Mouse (Mus musculus): Measurements from ENCODE around the gene Scaf11.

DNA sequence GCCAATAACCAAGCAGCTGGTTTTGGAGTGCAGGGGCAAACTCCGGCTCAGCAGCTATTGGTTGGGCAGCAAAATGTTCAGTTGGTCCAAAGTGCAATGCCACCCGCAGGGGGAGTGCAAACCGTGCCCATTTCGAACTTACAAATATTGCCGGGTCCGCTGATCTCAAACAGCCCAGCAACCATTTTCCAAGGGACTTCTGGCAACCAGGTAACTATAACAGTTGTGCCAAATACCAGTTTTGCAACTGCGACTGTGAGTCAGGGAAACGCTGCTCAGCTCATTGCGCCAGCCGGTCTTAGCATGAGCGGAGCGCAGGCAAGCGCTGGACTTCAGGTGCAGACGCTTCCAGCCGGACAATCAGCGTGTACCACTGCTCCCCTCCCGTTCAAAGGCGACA lies 89.3 kb downstream of the Scaf11 start:
- TF ChIP-seq CTCF (IDR thresholded peaks at IDR 0.05; ENCODE audit: borderline replicate concordance, insufficient read depth, low read length) (no peak), POLR2A (IDR thresholded peaks at IDR 0.05; ENCODE audit: low read depth, low read length) (no peak)
